Mouse (Mus musculus) kidney, adult 2 months (tissue): ENCODE measurements around the gene Nacc1.

Experiments
- CTCF ChIP-seq: fragments of 200-500 bp; conservative IDR thresholded peaks from 2 replicates; pipeline ENCODE4 v1.5.1; 2011; ENCODE audit warnings: low read depth, mild to moderate bottlenecking, control low read depth, low read length, moderate library complexity, mixed read lengths; ENCODE audit not compliant: insufficient read depth, insufficient read length
- POLR2A ChIP-seq: fragments of 200-500 bp; IDR thresholded peaks from one replicate; pipeline ENCODE4 v1.6.1; 2011; ENCODE audit warnings: low read depth, low read length, control low read depth

- TF ChIP-seq CTCF (no peak), POLR2A (no peak)
Observed at GRCm38 (mm10) chr8:84698929-84699401, 11.3 kb upstream of the Nacc1 start.
